Mouse (Mus musculus) stomach, embryonic 16.5 days (tissue): ENCODE data around the gene Ifnl2. TPM values are rescaled to one million over a fixed set of nuclear protein-coding genes. Genes with fewer than 3 reads are reported as not detected.
"Not testable (repeated sequence)": the region's sequence is repeated elsewhere in the genome, so short reads cannot be mapped to it uniquely, and the experiment has no call there.

Source experiments
- ATAC-seq: fragments of 200-750 bp; cut with Nextera tagmentation; 2 replicates; pipeline ENCODE4 v1.8.0; 2017; ENCODE audit warnings: moderate number of reproducible peaks, moderate TSS enrichment; ENCODE audit not compliant: insufficient read depth, low FRiP score
- H3K27ac ChIP-seq: fragments of 300-500 bp; sonication (generic); 2 replicates; pipeline ENCODE4 v1.5.1; 2014; ENCODE audit warnings: low read length
- H3K27me3 ChIP-seq: fragments of 300-500 bp; sonication (generic); 2 replicates; pipeline ENCODE4 v1.6.1; 2014; ENCODE audit warnings: low read length, control low read depth, mixed read lengths; ENCODE audit not compliant: control insufficient read depth, insufficient read depth
- H3K36me3 ChIP-seq: fragments of 300-500 bp; sonication (generic); 2 replicates; pipeline ENCODE4 v1.6.1; 2014; ENCODE audit warnings: low read length; ENCODE audit not compliant: control insufficient read depth, insufficient read depth
- H3K4me1 ChIP-seq: fragments of 300-500 bp; sonication (generic); 2 replicates; pipeline ENCODE4 v1.6.1; 2014; ENCODE audit warnings: low read length, control low read depth, mixed read lengths; ENCODE audit not compliant: control insufficient read depth, insufficient read depth
- H3K4me2 ChIP-seq: fragments of 300-500 bp; sonication (generic); 2 replicates; pipeline ENCODE4 v1.6.1; 2014; ENCODE audit warnings: low read depth, low read length, mixed read lengths
- H3K4me3 ChIP-seq: fragments of 300-500 bp; sonication (generic); replicated peaks from 2 replicates; pipeline ENCODE4 v1.5.1; 2014; ENCODE audit warnings: mild to moderate bottlenecking, low read length
- H3K9ac ChIP-seq: fragments of 300-500 bp; sonication (generic); 2 replicates; pipeline ENCODE4 v1.6.1; 2014; ENCODE audit warnings: low read length
- H3K9me3 ChIP-seq: fragments of 300-500 bp; sonication (generic); replicated peaks from 2 replicates; pipeline ENCODE4 v1.6.1; 2016; ENCODE audit warnings: low read length, control low read depth; ENCODE audit not compliant: control insufficient read depth
- WGBS: fragments of 180-500 bp; shearing (Covaris S2); extraction: QIAGEN DNeasy Blood & Tissue Kit; methylation state at CpG from one replicate; pipeline ENCODE4 v1.1.7; 2014; 5-methylcytosine and 5-hydroxymethylcytosine counted together
- polyA plus RNA-seq: library from polyadenylated mRNA; unstranded; fragments of >200 nt; fragmentation: Nextera tagmentation; extraction: Ambion mirVana; gene quantifications from 2 replicates; pipeline ENCODE4 v1.2.1, GENCODE M21; 2015

Ifnl2 gene
- polyA plus RNA-seq, 1 experiment from 2014 or later = not detected

DNA sequence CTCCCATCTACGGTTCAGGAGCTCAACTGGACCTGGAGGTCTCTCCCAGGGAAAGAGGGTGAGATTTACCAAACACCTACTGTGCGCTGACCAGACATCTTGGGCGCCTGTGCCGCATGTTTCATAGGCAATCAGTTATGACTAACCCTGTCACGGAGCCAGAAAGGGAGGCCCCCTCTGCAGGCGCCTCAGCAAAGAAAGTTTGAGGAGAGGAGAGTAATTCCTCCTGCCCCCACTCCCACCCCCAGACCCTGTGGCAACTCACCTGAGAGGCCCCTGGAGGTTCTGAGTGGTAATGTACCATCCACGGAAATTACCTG lies 35.6 kb upstream of the Ifnl2 start:
- no peaks in the 10 kb centered on the region for H3K36me3 ChIP-seq
- ATAC-seq = no peak
- no peaks in the 10 kb centered on the region for H3K9me3 ChIP-seq
- H3K27me3 ChIP-seq = peaks cover 27% of the 10 kb centered on the region
- peak overlapping the region; percentile 26; the same call in 1 of the 2 replicates for H3K4me3 ChIP-seq
- no peak overlapping the region for H3K4me2 ChIP-seq
- no peak overlapping the region for H3K27ac ChIP-seq
- 43% methylated on average over 7 of the region's 7 CpGs for WGBS
- no peak overlapping the region for H3K9ac ChIP-seq
- H3K4me1 ChIP-seq = peaks cover 8% of the 10 kb centered on the region; the same call in 1 of the 2 replicates

DNA sequence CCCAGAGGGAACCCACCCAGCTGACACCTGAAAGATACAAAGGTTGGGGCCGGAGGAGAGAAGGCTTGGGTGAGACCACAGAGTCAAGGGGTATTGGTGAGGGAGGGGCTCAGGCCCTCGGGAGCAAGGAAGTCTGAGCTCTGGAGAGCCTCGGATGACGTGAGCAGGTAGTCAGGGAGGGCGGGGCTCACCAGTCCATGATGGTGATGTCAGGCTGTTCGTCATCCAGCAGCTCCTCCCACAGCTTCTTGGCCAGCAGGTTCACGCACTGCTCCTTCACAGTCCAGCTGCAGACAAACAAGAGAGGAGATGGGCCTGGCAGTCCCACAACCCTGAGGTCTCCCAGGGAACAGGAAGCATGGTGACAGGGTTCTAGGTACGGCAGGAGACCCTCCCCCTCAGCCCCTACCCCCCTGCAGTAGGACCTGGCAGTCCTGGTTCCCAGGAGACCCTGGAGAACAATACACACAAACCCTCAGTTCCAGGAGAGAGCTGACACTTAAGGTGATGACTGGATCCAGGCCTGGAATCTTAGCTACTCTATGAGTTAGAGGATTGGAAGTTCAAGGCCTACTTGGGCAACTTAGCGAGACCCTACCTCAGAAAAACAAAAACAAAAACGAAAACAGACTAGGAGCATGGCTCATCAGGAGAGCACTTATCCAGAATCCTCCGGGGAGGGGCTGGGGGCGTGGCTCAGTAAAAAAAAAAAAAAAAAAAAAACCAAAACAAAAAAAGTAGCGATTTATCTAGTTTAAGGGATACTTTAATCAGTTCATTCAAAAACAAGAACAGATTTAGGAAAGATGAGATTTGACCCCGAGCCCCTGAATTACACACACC lies 35.0 kb upstream of the Ifnl2 start:
- 31% methylated on average over 14 of the region's 14 CpGs for WGBS
- peaks cover 27% of the 10 kb centered on the region for H3K27me3 ChIP-seq
- no peaks in the 10 kb centered on the region for H3K9me3 ChIP-seq
- H3K4me3 ChIP-seq = peak overlapping the region; percentile 26; the same call in 1 of the 2 replicates
- peak overlapping the region; percentile 46; the same call in 1 of the 2 replicates for H3K4me2 ChIP-seq
- no peaks in the 10 kb centered on the region for H3K36me3 ChIP-seq
- peaks cover 8% of the 10 kb centered on the region; the same call in 1 of the 2 replicates for H3K4me1 ChIP-seq
- peak; percentile 53; the same call in 1 of the 2 replicates for ATAC-seq
- no peak overlapping the region for H3K9ac ChIP-seq
- no peak overlapping the region for H3K27ac ChIP-seq

DNA sequence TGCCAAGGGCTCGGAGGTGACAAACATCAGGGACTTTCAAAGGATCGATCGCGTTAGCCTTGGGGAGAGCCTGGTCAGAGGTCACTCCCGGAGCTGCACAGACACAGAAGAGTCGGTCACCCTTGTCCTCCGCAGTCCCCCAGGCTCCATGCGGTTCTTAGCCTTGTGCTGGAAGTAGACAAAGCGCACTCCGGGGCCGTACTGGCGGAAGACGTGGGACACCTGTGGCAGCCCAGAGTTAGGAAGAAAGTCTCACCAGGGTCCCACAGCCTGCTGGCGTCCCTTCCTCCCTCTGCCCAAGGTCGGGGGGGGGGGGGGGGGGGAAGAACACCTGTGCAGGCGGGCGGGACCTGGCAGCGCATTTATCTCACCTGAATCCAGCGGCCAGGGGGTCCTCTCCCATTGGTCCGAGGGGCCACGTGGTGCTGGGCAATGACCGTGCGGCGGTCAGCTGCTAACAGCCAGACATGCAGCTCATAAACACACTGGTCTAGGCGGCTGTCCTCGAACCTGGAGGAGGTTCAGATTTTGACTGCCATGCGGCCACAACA lies 33.9 kb upstream of the Ifnl2 start:
- peak; percentile 49; the same call in 1 of the 2 replicates for ATAC-seq
- no peak overlapping the region for H3K27ac ChIP-seq

DNA sequence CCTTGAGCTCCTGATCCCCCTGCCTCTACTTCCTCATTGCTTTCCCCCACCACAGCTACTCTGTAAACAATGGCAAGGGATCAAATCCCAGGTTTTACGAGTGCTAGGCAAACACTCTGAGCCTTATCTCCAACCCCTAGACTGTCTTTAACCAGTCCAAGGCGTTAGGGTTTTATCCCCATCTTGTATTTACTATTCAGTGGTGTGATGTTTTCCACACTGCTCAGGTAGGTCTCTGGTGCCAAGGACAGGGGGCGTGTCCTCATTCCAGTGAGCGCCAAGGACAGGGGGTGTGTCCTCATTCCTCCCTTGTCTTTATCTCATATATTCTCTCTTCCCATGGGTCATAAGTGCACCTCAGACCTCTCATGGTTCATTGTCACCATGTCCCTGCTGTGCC lies 30.3 kb upstream of the Ifnl2 start, which contains the start of gene Sycn:
Gene Sycn (plus strand): TSS at position 360 of the 400 bp plus-strand sequence.
- 0 out of 2 replicates have a peak within 1 kb of the TSS, but pooled peaks have one; percentile 1 for H3K27ac ChIP-seq

More for the DNA sequence above, 33.9 kb upstream of the Ifnl2 start:
- Histone ChIP-seq H3K4me3 (peak overlapping the region; percentile 28), H3K9ac (peak overlapping the region; percentile 50), H3K9me3 (no peaks in the 10 kb centered on the region), H3K4me2 (peak overlapping the region; percentile 46), H3K4me1 (peaks cover 8% of the 10 kb centered on the region; the same call in 1 of the 2 replicates), H3K27me3 (peaks cover 27% of the 10 kb centered on the region), H3K36me3 (no peaks in the 10 kb centered on the region)
- WGBS = 4% methylated on average over 26 of the region's 27 CpGs

DNA sequence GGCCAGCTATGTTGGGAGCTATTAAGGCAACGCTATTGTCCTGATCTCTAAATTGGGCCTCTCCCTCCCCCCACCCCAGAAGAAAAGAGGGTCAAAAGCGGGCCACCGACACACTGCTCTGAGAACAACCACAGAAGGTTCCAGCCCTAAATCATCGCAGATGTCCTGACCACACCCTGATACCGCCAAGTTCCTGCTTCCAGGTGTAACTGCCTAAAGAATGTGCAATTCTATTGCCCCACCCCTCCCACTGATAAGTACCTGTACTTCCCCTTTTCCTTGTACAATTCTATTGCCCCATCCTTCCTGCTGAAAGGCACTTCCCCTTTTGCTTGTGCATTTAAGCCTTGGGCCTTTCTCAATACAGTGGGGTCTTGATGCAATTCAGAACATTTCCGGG lies 28.6 kb upstream of the Ifnl2 start:
- not testable (repeated sequence) for H3K27ac ChIP-seq, H3K36me3 ChIP-seq, H3K27me3 ChIP-seq, H3K4me2 ChIP-seq, H3K9ac ChIP-seq, H3K4me1 ChIP-seq, H3K9me3 ChIP-seq, H3K4me3 ChIP-seq, ATAC-seq
- WGBS = 90% methylated on average over 6 of the region's 6 CpGs

More for the DNA sequence above, 30.3 kb upstream of the Ifnl2 start, which contains the start of gene Sycn:
- Histone ChIP-seq H3K4me2 (no peak within 1 kb of the TSS), H3K4me3 (no peak within 1 kb of the TSS), H3K36me3 (no peaks in the 10 kb centered on the region), H3K9me3 (no peaks in the 10 kb centered on the region), H3K27me3 (peaks cover 6% of the 10 kb centered on the region), H3K4me1 (no peaks in the 10 kb centered on the region; the same call in 1 of the 2 replicates), H3K9ac (no peak within 1 kb of the TSS)
- ATAC-seq = peak; percentile 66; the same call in 1 of the 2 replicates
- 42% methylated on average over 4 of the region's 4 CpGs for WGBS

DNA sequence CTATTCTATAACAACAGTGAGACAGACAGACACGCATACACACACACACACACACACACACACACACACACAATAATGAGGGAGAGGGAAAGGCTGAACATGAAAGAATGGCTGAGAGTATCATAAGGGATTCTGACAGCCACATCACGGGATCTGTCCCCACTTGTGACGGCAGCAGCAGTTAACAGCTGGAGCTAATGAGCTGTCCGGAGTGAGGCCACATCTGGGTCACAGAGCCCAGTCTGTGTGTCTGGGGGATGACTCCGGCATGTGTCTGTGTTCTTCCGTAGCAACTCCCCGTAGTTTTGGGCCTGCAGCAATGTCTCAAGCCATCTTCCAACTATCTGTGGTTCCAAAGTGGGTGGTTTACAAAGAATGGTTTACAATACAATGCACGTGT lies 21.8 kb upstream of the Ifnl2 start:
- WGBS = 68% methylated on average over 8 of the region's 8 CpGs
- Histone ChIP-seq H3K4me2 (no peak overlapping the region), H3K4me1 (no peaks in the 10 kb centered on the region), H3K27me3 (no peaks in the 10 kb centered on the region), H3K9me3 (no peaks in the 10 kb centered on the region), H3K4me3 (no peak overlapping the region), H3K9ac (no peak overlapping the region), H3K27ac (no peak overlapping the region), H3K36me3 (no peaks in the 10 kb centered on the region)
- ATAC-seq = no peak

DNA sequence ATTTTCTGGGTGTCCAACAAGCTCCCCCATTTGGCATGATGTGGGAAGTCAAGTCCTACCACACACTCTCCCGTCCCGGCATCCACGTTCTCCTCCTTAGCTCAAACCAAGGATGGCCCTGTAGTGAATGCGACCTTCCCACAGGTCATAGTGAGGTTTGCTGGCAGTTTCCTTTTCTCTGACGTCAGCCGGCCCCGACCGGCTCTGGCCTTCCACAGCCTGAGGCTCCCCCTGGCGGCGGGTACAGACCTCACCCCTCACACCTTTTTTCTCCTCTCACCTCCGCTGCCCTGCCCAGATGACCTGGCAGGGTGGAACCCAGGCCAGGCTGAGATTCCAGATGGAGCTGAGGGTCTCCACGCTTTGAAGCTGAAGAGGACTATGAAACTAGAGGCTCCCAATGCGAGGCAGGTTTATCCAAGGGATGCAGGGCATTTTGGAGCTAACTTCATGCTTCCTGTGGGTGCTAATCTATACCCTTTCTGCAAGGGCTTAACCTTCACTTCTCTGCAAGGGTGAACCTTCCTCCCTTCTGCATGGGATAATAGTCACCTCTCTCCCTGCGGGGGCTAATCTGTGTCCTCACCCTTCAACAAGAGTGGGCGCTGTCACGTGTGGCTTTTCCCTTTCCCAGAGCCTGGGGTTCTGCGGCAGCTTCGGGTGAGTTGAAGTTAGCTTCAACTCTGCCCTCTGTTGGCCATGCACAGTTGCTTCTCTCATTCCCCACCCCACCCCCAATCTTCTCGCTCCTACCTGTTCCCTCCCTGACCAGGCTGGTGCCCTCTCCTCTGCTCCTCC lies 17.9 kb upstream of the Ifnl2 start:
- Histone ChIP-seq H3K27me3 (no peaks in the 10 kb centered on the region), H3K4me1 (no peaks in the 10 kb centered on the region), H3K4me3 (no peak overlapping the region), H3K4me2 (no peak overlapping the region), H3K9me3 (no peaks in the 10 kb centered on the region), H3K27ac (no peak overlapping the region), H3K36me3 (no peaks in the 10 kb centered on the region), H3K9ac (no peak overlapping the region)
- peak; percentile 51; the same call in 1 of the 2 replicates for ATAC-seq
- 5% methylated on average over 19 of the region's 19 CpGs for WGBS

DNA sequence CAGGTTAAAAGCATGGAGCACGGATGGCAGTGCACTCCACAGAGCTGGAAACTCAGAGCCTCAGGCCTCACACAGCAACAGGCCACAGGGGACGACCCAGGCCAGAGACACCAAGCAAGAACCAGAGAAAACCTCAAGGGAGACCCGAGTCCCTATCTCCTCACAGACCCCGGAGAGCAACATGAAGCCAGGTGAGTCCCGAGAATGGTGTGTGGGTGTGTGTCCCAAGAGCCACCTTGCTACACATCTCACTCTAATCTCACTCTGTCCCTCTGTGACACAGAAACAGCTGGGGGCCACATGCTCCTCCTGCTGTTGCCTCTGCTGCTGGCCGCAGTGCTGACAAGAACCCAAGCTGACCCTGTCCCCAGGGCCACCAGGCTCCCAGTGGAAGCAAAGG lies 12.3 kb upstream of the Ifnl2 start, which contains the start of gene Ifnl3:
Gene Ifnl3 (plus strand): TSS at position 301 of the 400 bp plus-strand sequence.
- H3K27ac ChIP-seq, H3K4me1 ChIP-seq, H3K4me2 ChIP-seq, ATAC-seq, H3K4me3 ChIP-seq, H3K9ac ChIP-seq, H3K27me3 ChIP-seq, H3K9me3 ChIP-seq, H3K36me3 ChIP-seq: not testable (repeated sequence)
- WGBS = 73% methylated on average over 5 of the region's 6 CpGs
